Mouse (Mus musculus) hindbrain, embryonic 14.5 days (tissue): ENCODE results near the gene Gnb1. TPM values are rescaled to one million over a fixed set of nuclear protein-coding genes. Genes with fewer than 3 reads are reported as not detected.

Experiments used
- ATAC-seq: fragments of 200-750 bp; cut with Nextera tagmentation; 2 replicates; pipeline ENCODE4 v1.8.0; 2017; ENCODE audit warnings: moderate number of reproducible peaks, mild to moderate bottlenecking, moderate TSS enrichment, moderate library complexity; ENCODE audit not compliant: low FRiP score
- DNase-seq: peaks from one replicate; pipeline ENCODE4 v3.0.0-alpha.2; 2015; ENCODE audit warnings: low spot score
- H3K27ac ChIP-seq: fragments of 300-500 bp; sonication (generic); 2 replicates; pipeline ENCODE4 v1.5.1; 2014; ENCODE audit warnings: mild to moderate bottlenecking, moderate library complexity
- H3K27me3 ChIP-seq: fragments of 300-500 bp; sonication (generic); 2 replicates; pipeline ENCODE4 v1.6.1; 2014; ENCODE audit warnings: mild to moderate bottlenecking, low read length, mixed read lengths; ENCODE audit not compliant: control insufficient read depth, insufficient read depth
- H3K36me3 ChIP-seq: fragments of 300-500 bp; sonication (generic); replicated peaks from 2 replicates; pipeline ENCODE4 v1.6.1; 2014; ENCODE audit not compliant: control insufficient read depth, insufficient read depth
- H3K4me1 ChIP-seq: fragments of 300-500 bp; sonication (generic); replicated peaks from 2 replicates; pipeline ENCODE4 v1.6.1; 2014; ENCODE audit warnings: antibody characterized with exemption, low read length, mixed read lengths; ENCODE audit not compliant: control insufficient read depth, insufficient read depth
- H3K4me2 ChIP-seq: fragments of 300-500 bp; sonication (generic); replicated peaks from 2 replicates; pipeline ENCODE4 v1.6.1; 2014; ENCODE audit warnings: mild to moderate bottlenecking, moderate library complexity
- H3K4me3 ChIP-seq: fragments of 300-500 bp; sonication (generic); replicated peaks from 2 replicates; pipeline ENCODE4 v1.5.1; 2014; ENCODE audit warnings: mild to moderate bottlenecking, low read length
- H3K9ac ChIP-seq: fragments of 300-500 bp; sonication (generic); 2 replicates; pipeline ENCODE4 v1.6.1; 2014
- H3K9me3 ChIP-seq: fragments of 300-500 bp; sonication (generic); 2 replicates; pipeline ENCODE4 v1.6.1; 2016; ENCODE audit warnings: low read length; ENCODE audit not compliant: control insufficient read depth
- WGBS: fragments of 180-500 bp; shearing (Covaris S2); extraction: QIAGEN DNeasy Blood & Tissue Kit; methylation state at CpG from one replicate; pipeline ENCODE4 v1.1.7; 2014; 5-methylcytosine and 5-hydroxymethylcytosine counted together
- polyA plus RNA-seq: library from polyadenylated mRNA; unstranded; fragments of >200 nt; fragmentation: Nextera tagmentation; extraction: Ambion mirVana; gene quantifications from 2 replicates; pipeline ENCODE4 v1.2.1, GENCODE M21; 2014

Gnb1 gene
- polyA plus RNA-seq, 1 experiment from 2014 or later: 1,126 TPM

DNA sequence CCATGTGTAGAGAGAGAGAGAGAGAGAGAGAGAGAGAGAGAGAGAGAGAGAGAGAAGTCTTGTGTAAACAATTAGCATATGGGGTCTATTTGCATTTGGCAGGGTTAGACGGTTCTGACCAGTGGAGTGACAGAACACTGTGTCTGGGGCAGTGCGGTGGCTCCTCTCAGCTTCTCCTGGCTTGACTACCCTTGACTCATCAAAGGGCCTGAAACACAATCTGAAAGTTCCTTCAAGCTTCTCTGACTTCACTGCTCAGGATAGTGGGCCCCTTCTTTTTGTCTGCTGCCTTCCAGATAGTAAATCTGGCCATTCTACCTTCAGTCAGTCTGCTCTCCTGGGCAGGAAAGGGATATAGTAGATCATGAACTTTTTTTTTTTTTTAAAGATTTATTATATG, 115.7 kb downstream of the Gnb1 start:
- H3K27ac ChIP-seq: no peak overlapping the region
- no peak overlapping the region for H3K4me2 ChIP-seq
- peaks cover 9% of the 10 kb centered on the region; the same call in 1 of the 2 replicates for H3K4me1 ChIP-seq
- H3K27me3 ChIP-seq: no peaks in the 10 kb centered on the region
- no peaks in the 10 kb centered on the region for H3K9me3 ChIP-seq
- ATAC-seq (no peak), DNase-seq (no peak)
- H3K36me3 ChIP-seq: peaks cover 34% of the 10 kb centered on the region
- no peak overlapping the region for H3K4me3 ChIP-seq
- WGBS: 73% methylated on average over 2 of the region's 2 CpGs
- H3K9ac ChIP-seq: no peak overlapping the region

Other genes with a start within 250 kb of the Gnb1 start
- 69.0 and 76.0 TPM in 2 replicates for gene Faap20, start 241.6 kb upstream of the Gnb1 start, polyA plus RNA-seq
- 73.9 and 80.8 TPM in 2 replicates for gene Prkcz, start 130.0 kb upstream of the Gnb1 start, polyA plus RNA-seq
- gene Gabrd, start 93.2 kb upstream of the Gnb1 start, polyA plus RNA-seq: 0.13 TPM in 1 of 2 replicates, not detected in the other
- gene Cfap74, start 82.2 kb upstream of the Gnb1 start, polyA plus RNA-seq: 4.6 and 4.9 TPM in 2 replicates
- gene Tmem52, start 22.2 kb upstream of the Gnb1 start, polyA plus RNA-seq: 0.29 TPM in 1 of 2 replicates, not detected in the other
- gene Nadk, start 71.0 kb downstream of the Gnb1 start, polyA plus RNA-seq: 82.9 and 92.1 TPM in 2 replicates
- gene Slc35e2, start 110.1 kb downstream of the Gnb1 start, polyA plus RNA-seq: 19.9 and 23.6 TPM in 2 replicates
- 43.2 and 47.7 TPM in 2 replicates for gene Cdk11b, start 133.5 kb downstream of the Gnb1 start, polyA plus RNA-seq
- not detected in 2 replicates for gene Gm10563, start 154.0 kb downstream of the Gnb1 start, polyA plus RNA-seq
- gene Mmp23, start 162.0 kb downstream of the Gnb1 start, polyA plus RNA-seq: 2.7 and 2.9 TPM in 2 replicates
- 44.9 and 46.1 TPM in 2 replicates for gene Mib2, start 177.8 kb downstream of the Gnb1 start, polyA plus RNA-seq
- gene Fndc10, start 203.0 kb downstream of the Gnb1 start, polyA plus RNA-seq: 9.0 and 10.3 TPM in 2 replicates
- gene Ssu72, start 213.4 kb downstream of the Gnb1 start, polyA plus RNA-seq: 164 and 169 TPM in 2 replicates
- 8.8 and 9.3 TPM in 2 replicates for gene Tmem240, start 243.4 kb downstream of the Gnb1 start, polyA plus RNA-seq